23 mouse cellular contexts compared by ENCODE assay signal in genomic region chr8:11709542-11709941, GRCm38 (mm10). TPM values are rescaled to one million over a fixed set of nuclear protein-coding genes. Genes with fewer than 3 reads are reported as not detected.
"Had no signal": no experiment of that assay in that cellular context is flagged by ENCODE, and none has a peak within 500 bp of the region (broad histone marks: within the 10 kb centered on the region; RNA-seq: fewer than 3 reads in every experiment).

No protein-coding gene starts in this region.

- H3K27me3 ChIP-seq: limb, embryonic 15.5 days; lung, embryonic 15.5 days; midbrain, embryonic 13.5 days; neural tube, embryonic 13.5 days had no signal

- ATAC-seq: midbrain, embryonic 13.5 days; midbrain, embryonic 16.5 days had no signal

- H3K9ac ChIP-seq: limb, embryonic 12.5 days; limb, embryonic 15.5 days; lung, embryonic 15.5 days; midbrain, embryonic 13.5 days; neural tube, embryonic 13.5 days had no signal

- H3K27ac ChIP-seq: kidney, postnatal 0 days; limb, embryonic 12.5 days; limb, embryonic 15.5 days; lung, embryonic 15.5 days; midbrain, embryonic 10.5 days; midbrain, embryonic 13.5 days; neural tube, embryonic 13.5 days; stomach, postnatal 0 days had no signal

- DNase-seq: left cerebral cortex, postnatal 4 days; lung, adult 18-20 months; lung, postnatal 10 days; lung, postnatal 36 days; thymus, adult 2 months; thymus, postnatal 14 days; thymus, postnatal 4 days had no signal

- H3K36me3 ChIP-seq: limb, embryonic 12.5 days; limb, embryonic 15.5 days; lung, embryonic 15.5 days; midbrain, embryonic 10.5 days; midbrain, embryonic 13.5 days; neural tube, embryonic 13.5 days had no signal

- H3K9me3 ChIP-seq: limb, embryonic 12.5 days; limb, embryonic 15.5 days; lung, embryonic 15.5 days; midbrain, embryonic 10.5 days; midbrain, embryonic 13.5 days; neural tube, embryonic 13.5 days had no signal

- H3K4me3 ChIP-seq: limb, embryonic 12.5 days; limb, embryonic 15.5 days; lung, embryonic 15.5 days; megakaryocyte, embryonic 14.5 days; midbrain, embryonic 10.5 days; midbrain, embryonic 13.5 days; myocyte; neural tube, embryonic 13.5 days had no signal

- H3K4me1 ChIP-seq: lung, embryonic 15.5 days; megakaryocyte, embryonic 14.5 days; neural tube, embryonic 13.5 days had no signal

- H3K4me2 ChIP-seq: limb, embryonic 12.5 days; limb, embryonic 15.5 days; lung, embryonic 15.5 days; midbrain, embryonic 13.5 days; neural tube, embryonic 13.5 days had no signal

RNA-seq across cellular contexts. Expression of gene 1700016D06Rik, which starts 8.7 kb away (rescaled TPM):
- polyA plus RNA-seq: intestine, embryonic 14.5 days; kidney, adult 2 months; kidney, embryonic 14.5 days; kidney, postnatal 0 days; large intestine, adult 2 months; limb, embryonic 12.5 days; limb, embryonic 15.5 days; lung, embryonic 15.5 days; midbrain, embryonic 16.5 days; neural tube, embryonic 13.5 days; stomach, embryonic 14.5 days; stomach, postnatal 0 days; thymus, adult 2 months had no signal
